Mouse (Mus musculus): Measurements from ENCODE around the gene Rab26. TPM values are rescaled to one million over a fixed set of nuclear protein-coding genes. Genes with fewer than 3 reads are reported as not detected.
A peak's percentile ranks its signal among the peaks of the same experiment; 100 is the strongest.

Gene Rab26
- total RNA-seq, 4 experiments from 2014 or later: 0.23 to 0.50 (median 0.25) TPM; not detected in 1

GRCm38 (mm10) chr17:24513609-24514008 lies 20.4 kb downstream of the Rab26 start:
- DNase-seq (ENCODE audit: low spot score): peak; percentile 37

- DNase-seq (ENCODE audit: low spot score): no peak
Measured at GRCm38 (mm10) chr17:24507806-24508460, 26.1 kb downstream of the Rab26 start.

- DNase-seq (ENCODE audit: low spot score): no peak
Measured at GRCm38 (mm10) chr17:24507129-24507664, 26.8 kb downstream of the Rab26 start.

GRCm38 (mm10) chr17:24506332-24507070 lies 27.5 kb downstream of the Rab26 start:
- DNase-seq (ENCODE audit: low spot score): no peak

- no peak for DNase-seq (ENCODE audit: low spot score)
Measured at GRCm38 (mm10) chr17:24505286-24505955, 28.6 kb downstream of the Rab26 start.

- no peak for DNase-seq (ENCODE audit: low spot score)
Measured at GRCm38 (mm10) chr17:24504085-24504484, 29.9 kb downstream of the Rab26 start.

GRCm38 (mm10) chr17:24502208-24502607 lies 31.8 kb downstream of the Rab26 start:
- no peak for DNase-seq (ENCODE audit: low spot score)

GRCm38 (mm10) chr17:24496026-24496425 lies 38.0 kb downstream of the Rab26 start:
- DNase-seq (ENCODE audit: low spot score): no peak

- no peak for DNase-seq (ENCODE audit: low spot score)
Measured at GRCm38 (mm10) chr17:24495443-24495842, 38.6 kb downstream of the Rab26 start.

GRCm38 (mm10) chr17:24494627-24495335 lies 39.2 kb downstream of the Rab26 start:
- no peak for DNase-seq (ENCODE audit: low spot score)

- DNase-seq (ENCODE audit: low spot score): no peak
Measured at GRCm38 (mm10) chr17:24490399-24490798, 43.6 kb downstream of the Rab26 start.

- DNase-seq (ENCODE audit: low spot score): no peak
Measured at GRCm38 (mm10) chr17:24489265-24490030, 44.6 kb downstream of the Rab26 start.

GRCm38 (mm10) chr17:24488662-24489264 lies 45.2 kb downstream of the Rab26 start:
- no peak for DNase-seq (ENCODE audit: low spot score)

GRCm38 (mm10) chr17:24488186-24488661 lies 45.8 kb downstream of the Rab26 start, which contains the start of gene Caskin1:
Gene Caskin1, plus strand, starts transcription at chr17:24488601.
- DNase-seq (ENCODE audit: low spot score): no peak

GRCm38 (mm10) chr17:24485090-24485860 lies 48.7 kb downstream of the Rab26 start:
- DNase-seq (ENCODE audit: low spot score): no peak

GRCm38 (mm10) chr17:24483495-24483894 lies 50.5 kb downstream of the Rab26 start:
- no peak for DNase-seq (ENCODE audit: low spot score)

- DNase-seq (ENCODE audit: low spot score): no peak
Measured at GRCm38 (mm10) chr17:24481027-24481815, 52.8 kb downstream of the Rab26 start.

GRCm38 (mm10) chr17:24480201-24480826 lies 53.7 kb downstream of the Rab26 start:
- DNase-seq (ENCODE audit: low spot score): no peak

Measured in heart, adult 8-10 months (tissue).